Mouse (Mus musculus) gastrocnemius, adult 2 months (tissue): ENCODE data around the gene 1700012B07Rik. TPM values are rescaled to one million over a fixed set of nuclear protein-coding genes. Genes with fewer than 3 reads are reported as not detected.

ENCODE experiments used
- DNase-seq: peaks from one replicate; pipeline ENCODE4 v3.0.0; 2022
- H3K27ac ChIP-seq: fragments of 200-600 bp; 2 replicates; pipeline ENCODE4 v1.8.1; 2022; ENCODE audit warnings: mild to moderate bottlenecking
- H3K4me3 ChIP-seq: fragments of 200-600 bp; 2 replicates; pipeline ENCODE4 v1.8.1; 2022; ENCODE audit warnings: mild to moderate bottlenecking, moderate library complexity
- CTCF ChIP-seq: fragments of 200-600 bp; IDR thresholded peaks from 2 replicates; pipeline ENCODE4 v1.8.1; 2022; ENCODE audit warnings: antibody characterized with exemption, mild to moderate bottlenecking, moderate library complexity
- intact Hi-C: fragments of 180-260 bp; cut with DNase I; formaldehyde crosslinking; loops from one replicate; pipeline ENCODE4 v1.15.1; 2025
- total RNA-seq, 2 experiments: library from RNA; stranded (reverse); gene quantifications; 2 replicates each; pipeline ENCODE4 v1.2.3; 2021

The 1700012B07Rik gene
- total RNA-seq, 2 experiments from 2014 or later: not detected

DNA sequence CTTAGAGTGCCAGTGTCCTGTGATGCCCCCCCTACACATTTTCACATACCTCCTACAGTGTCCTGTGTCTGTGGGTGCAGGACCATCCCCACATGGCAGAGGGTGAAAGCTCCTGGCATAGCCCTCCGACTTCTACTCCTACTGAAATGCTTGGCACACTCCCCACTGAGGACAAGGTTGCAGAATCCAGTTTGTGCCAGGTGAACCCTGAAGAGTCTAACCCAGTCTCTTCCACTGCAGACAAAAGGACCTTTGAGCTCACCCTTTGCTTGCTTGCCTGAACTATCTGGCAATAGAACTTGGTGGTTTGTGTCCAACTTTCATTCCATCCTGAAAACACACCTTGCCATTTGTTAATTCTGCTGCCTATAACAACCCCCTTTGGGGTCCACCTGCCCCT, 56.5 kb downstream of the 1700012B07Rik start:
- no peak overlapping the region for H3K4me3 ChIP-seq
- intact Hi-C loops: no loop called here
- no peak overlapping the region for H3K27ac ChIP-seq
- no peak for TF ChIP-seq CTCF
- DNase-seq: no peak

DNA sequence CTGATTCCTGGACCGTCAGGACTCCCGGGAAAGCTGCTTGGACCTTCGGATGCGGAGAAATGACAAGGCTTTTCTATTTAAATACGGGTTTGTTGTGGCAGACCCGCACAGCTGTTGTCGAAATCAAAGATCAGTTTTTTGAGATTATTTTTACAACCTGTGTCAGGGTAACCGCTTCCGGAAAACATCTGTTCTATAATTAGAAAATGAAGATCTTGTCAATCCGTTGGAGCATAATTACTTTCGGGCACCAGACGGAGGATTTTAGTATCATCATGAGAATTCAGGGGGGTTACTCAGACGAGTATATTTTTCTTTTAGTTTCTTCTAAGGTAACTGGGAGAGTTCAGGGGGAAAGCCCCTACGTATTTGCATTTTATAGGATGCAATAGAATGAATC, 57.7 kb downstream of the 1700012B07Rik start:
- intact Hi-C loops: no loop called here
- no peak for TF ChIP-seq CTCF
- DNase-seq: no peak

DNA sequence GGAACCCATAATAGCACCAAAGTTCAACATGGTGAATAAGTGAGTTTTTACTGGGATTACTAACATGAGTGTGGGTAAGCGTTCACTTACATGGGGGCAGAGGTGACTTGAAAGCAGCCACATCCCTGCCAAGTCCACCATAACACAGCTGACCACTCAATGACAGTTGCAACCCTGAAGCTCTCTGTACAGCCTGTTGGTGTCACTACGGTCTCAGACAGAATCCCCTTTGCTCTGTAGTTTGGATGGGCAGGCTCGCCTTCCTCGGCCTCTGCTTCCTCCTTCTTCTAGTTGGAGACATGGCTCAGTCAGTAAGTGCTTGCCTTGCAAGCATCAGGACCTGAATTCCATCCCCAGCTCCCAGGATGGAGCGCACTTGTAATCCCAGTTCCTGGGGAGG, 58.8 kb downstream of the 1700012B07Rik start:
- no peak for TF ChIP-seq CTCF

More for the DNA sequence above, 57.7 kb downstream of the 1700012B07Rik start:
- Histone ChIP-seq H3K27ac (peak overlapping the region; percentile 16), H3K4me3 (no peak overlapping the region; the same call in 1 of the 2 replicates)

DNA sequence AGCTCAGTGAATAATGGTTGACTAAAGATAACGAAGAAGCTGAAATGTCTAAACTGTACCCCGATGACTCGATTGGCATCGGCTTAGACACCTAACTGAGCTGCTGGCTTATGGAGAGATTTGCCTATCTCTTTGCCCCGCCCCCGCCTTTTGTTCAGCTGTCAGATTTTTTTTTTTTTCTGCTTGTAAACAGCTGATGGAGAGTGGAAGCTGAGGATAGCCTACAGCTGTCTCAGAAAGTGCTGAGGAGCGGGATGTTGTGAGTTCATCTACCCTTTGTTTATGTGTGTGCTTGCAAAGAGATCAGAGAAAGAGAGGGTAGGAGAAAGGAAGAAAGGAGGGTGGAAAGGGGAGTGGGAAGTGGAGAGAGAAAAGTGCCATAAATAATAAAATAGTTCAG, 67.8 kb downstream of the 1700012B07Rik start:
- no peak for DNase-seq
- Histone ChIP-seq H3K27ac (no peak overlapping the region), H3K4me3 (no peak overlapping the region)
- intact Hi-C loops: no loop called here
- no peak for TF ChIP-seq CTCF

More for the DNA sequence above, 58.8 kb downstream of the 1700012B07Rik start:
- Histone ChIP-seq H3K4me3 (no peak overlapping the region), H3K27ac (no peak overlapping the region)
- intact Hi-C loops: no loop called here
- DNase-seq: no peak

DNA sequence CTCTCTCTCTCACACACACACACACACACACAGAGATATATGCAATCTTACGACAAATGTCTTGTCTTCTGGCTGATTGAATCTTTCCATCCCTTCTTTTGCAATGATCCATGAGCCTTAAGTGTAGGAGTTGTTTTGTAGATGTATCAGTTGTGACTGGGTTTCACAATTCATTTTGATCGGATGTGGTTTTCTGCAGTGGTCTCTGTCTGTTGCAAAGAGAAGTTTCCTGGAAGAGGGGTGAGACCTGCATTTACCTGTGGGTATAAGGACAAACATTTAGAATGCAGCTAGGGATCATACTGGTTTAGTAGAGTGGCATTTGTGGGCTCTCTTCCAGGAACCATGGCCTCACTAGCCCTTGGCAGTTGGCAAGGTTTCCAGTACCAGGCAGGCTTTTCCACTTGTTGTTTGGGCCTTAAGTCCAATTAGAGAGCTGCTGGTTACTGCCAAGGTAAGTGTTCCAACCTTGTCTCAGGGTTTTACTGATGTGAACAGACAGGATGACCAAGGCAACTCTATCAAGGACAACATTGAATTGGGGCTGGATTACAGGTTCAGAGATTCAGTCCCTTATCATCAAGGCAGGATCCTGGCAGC, 69.1 kb downstream of the 1700012B07Rik start:
- no peak for TF ChIP-seq CTCF
- DNase-seq: no peak
- no peak overlapping the region for H3K27ac ChIP-seq
- no peak overlapping the region for H3K4me3 ChIP-seq
- intact Hi-C loops: no loop called here

DNA sequence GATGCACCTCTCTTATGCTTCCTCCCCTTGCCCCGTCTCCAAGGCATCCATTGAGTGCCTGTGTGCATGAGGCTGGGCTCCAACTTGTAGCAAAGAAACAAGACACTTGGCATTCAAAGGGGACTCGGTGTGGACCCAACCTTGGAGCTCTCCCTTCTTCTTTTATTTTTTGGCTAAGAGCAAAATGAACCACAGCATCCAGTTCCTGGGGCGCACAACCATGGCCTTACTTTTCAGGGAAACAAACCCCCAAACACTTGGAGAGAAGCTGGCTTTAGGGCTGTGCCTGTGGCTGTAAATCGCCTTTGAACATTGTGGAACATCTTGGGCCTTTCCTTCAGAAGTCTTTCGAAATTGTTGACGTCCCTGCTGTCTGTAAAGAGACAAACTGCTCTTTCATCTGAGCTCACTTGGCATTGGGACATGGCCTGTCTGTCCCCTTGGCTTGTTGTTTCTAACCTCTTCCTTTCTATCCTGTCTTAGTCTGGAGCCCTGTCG, 73.7 kb downstream of the 1700012B07Rik start:
- H3K4me3 ChIP-seq: no peak overlapping the region

DNA sequence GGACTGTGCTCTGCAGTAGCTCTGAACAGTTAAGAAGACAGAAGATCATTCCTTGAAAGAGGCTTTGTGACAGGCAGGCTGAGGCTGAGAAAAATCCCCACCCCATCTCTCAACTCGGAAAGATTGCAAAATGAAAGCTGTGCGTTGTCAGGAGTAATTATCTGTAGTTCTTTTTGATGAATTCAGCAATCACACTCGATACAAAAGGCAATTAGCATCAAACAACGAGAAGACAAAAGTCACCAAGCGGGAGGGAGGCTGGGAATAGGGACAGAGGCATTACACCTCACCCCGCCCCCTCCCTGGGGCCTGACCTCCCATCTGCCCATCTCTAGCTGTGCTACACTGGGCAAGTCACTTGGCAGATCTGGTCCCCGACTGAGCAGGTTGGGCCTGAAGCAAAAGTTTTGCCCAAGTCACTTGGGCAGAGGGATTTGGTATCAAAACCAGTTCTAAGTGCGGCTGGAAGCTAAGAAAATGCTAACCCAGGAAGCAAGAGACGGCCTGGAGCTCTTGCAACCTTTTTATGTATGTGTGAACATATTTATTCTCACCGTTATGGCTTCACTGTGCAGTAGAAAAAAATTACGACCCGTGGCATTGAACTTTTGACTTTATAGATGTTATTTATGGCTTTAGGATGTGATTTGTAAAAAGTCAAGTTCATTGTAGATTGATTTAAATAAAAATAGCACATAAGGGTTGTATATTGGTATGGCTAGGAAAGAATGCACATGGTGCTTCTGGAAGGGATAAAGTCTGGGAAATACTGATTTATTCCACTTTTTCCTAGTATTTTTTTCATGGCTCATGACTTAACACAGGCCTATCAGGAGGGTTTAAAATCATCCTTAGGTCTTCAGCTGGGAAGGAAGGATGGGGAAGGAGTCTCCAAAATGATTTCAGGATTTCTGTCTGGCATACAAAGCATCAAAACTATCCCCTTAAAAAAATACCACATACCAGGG, 75.9 kb downstream of the 1700012B07Rik start:
- Histone ChIP-seq H3K4me3 (no peak overlapping the region), H3K27ac (no peak overlapping the region)
- DNase-seq: no peak
- no peak for TF ChIP-seq CTCF
- intact Hi-C loops: no loop called here

More for the DNA sequence above, 73.7 kb downstream of the 1700012B07Rik start:
- DNase-seq: no peak
- no peak for TF ChIP-seq CTCF
- intact Hi-C loops: no loop called here
- no peak overlapping the region for H3K27ac ChIP-seq

DNA sequence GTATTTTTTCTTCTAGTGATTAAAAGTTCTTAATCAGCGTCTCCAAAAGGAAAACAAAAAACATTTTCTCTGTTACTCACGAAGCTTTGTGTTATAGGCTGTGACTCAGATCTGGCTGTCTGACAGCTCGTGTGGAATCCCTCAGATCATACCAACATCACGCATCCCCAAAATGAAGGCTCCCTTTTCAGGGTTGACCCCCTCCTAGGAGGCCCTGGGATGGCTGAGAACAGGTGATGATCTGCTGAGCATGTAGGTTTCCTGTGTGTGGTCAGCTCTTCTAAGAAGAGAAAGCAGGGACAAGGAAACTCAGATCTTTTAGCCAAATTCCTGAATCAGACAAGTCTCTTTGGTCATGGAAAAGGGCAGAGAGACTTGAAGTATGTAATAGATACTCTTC, 82.6 kb downstream of the 1700012B07Rik start:
- Histone ChIP-seq H3K27ac (no peak overlapping the region; the same call in 1 of the 2 replicates), H3K4me3 (no peak overlapping the region)
- no peak for TF ChIP-seq CTCF
- DNase-seq: no peak
- intact Hi-C loops: no loop called here

DNA sequence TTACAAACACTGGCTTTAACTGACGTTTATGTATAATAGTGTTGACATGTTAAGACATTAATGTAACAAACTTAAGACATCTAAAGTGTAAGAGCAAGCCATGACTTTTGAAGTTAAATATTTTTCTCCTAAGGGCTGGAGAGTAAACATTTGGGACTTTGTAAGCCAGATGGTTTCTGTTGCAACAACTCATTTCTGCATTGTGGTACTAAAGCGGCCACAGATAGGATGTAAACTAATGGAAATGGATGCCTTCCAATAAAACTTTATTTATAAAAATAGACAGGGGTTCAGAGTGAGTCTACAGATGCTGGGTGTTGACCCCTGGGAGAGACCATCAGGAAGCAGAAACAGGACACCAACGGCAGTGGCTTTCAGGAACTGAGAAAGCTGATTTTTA, 89.9 kb downstream of the 1700012B07Rik start:
- DNase-seq: no peak
- Histone ChIP-seq H3K4me3 (no peak overlapping the region), H3K27ac (no peak overlapping the region)
- TF ChIP-seq CTCF: no peak
- intact Hi-C loops: no loop called here

Other genes starting within 250 kb of the 1700012B07Rik start
- gene Wipi1, start 216.1 kb downstream of the 1700012B07Rik start, total RNA-seq: 10 to 100 TPM; 53.0 to 60.8 TPM
- gene Prkar1a, start 178.6 kb downstream of the 1700012B07Rik start, total RNA-seq: 100 to 1,000 TPM in 1 of 2 experiments, 10 to 100 TPM in 1; 98.9 to 117 TPM
- 1 to 10 TPM; 1.2 to 2.7 TPM for gene Fam20a, start 105.8 kb downstream of the 1700012B07Rik start, total RNA-seq
- 10 to 100 TPM; 12.9 to 17.7 TPM for gene Abca8b, start 167.8 kb upstream of the 1700012B07Rik start, total RNA-seq